Mouse (Mus musculus): ENCODE data around the gene Syt5. TPM values are rescaled to one million over a fixed set of nuclear protein-coding genes. Genes with fewer than 3 reads are reported as not detected.
"Not testable (repeated sequence)": the region's sequence is repeated elsewhere in the genome, so short reads cannot be mapped to it uniquely, and the experiment has no call there.

Syt5 gene
- 92.2 and 97.8 TPM in 2 replicates for polyA plus RNA-seq (2015; fragmentation: Nextera tagmentation; extraction: Ambion mirVana)

DNA sequence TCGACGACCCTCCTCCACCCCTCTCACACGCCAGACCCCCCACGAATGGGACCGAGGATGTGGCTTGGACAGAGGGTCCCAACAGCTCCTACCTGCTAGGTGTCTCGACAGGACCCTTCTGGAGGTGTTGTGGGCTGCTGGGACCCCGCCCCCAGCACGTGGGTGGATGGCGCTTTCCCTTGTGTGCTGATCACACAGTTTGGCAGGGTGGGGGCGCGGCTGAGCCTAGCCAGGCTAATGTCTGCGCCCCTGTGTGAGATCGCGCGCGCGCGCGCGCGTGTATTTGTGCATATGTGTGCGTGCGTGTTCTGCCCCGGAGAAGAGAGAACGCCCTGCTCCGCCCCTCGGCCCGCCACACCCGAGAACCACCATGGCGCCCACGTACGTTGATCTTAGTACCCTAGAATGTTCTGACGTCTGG, at the start of gene Syt5:
Gene Syt5, minus strand, starts transcription at position 321 of the 421 bp plus-strand sequence.
- H3K9ac ChIP-seq (replicated peaks) = peak within 1 kb of the TSS; percentile 65
- H3K36me3 ChIP-seq = peaks cover 8% of the 10 kb centered on the region
- ATAC-seq = peak; percentile 76
- H3K27me3 ChIP-seq = no peaks in the 10 kb centered on the region
- no peaks in the 10 kb centered on the region for H3K9me3 ChIP-seq
- 4% methylated on average over 32 of the region's 33 CpGs for WGBS
- peak within 1 kb of the TSS; percentile 76 for H3K4me2 ChIP-seq (replicated peaks)
- H3K27ac ChIP-seq = peak within 1 kb of the TSS; percentile 92
- peak within 1 kb of the TSS; percentile 57 for H3K4me3 ChIP-seq (replicated peaks)
- H3K4me1 ChIP-seq (replicated peaks) = peaks cover 19% of the 10 kb centered on the region

DNA sequence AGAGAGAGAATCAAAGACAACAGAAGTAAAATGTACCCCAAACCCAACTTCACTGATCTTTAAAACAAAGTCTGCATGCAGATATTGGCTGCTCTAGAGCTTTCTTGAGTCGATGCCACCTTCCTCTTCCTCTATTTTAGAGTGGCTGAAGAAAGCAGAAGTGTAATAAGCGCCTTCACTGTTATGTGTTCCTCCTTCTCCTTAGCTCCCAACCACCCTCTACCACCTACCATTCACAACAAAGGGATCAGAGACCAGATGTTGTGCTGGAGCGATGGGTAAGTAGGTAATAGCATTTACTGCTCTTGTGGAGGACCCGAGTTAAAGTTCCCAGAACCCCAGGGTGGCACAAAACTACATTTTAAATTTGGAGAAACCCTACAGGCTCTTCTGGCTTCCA, 49.7 kb upstream of the Syt5 start:
- H3K4me1 ChIP-seq (replicated peaks); H3K9ac ChIP-seq (replicated peaks); H3K36me3 ChIP-seq; ATAC-seq; H3K4me2 ChIP-seq (replicated peaks); H3K27me3 ChIP-seq; H3K4me3 ChIP-seq (replicated peaks); H3K27ac ChIP-seq; H3K9me3 ChIP-seq: not testable (repeated sequence)
- 77% methylated on average over 4 of the region's 4 CpGs for WGBS

DNA sequence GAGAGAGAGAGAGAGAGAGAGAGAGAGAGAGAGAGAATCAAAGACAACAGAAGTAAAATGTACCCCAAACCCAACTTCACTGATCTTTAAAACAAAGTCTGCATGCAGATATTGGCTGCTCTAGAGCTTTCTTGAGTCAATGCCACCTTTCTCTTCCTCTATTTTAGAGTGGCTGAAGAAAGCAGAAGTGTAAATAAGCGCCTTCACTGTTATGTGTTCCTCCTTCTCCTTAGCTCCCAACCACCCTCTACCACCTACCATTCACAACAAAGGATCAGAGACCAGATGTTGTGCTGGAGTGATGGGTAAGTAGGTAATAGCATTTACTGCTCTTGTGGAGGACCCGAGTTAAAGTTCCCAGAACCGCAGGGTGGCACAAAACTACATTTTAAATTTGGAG, 34.1 kb upstream of the Syt5 start:
- not testable (repeated sequence) for ATAC-seq; H3K27me3 ChIP-seq; H3K4me3 ChIP-seq (replicated peaks); H3K9ac ChIP-seq (replicated peaks); H3K4me2 ChIP-seq (replicated peaks); H3K27ac ChIP-seq; H3K36me3 ChIP-seq; H3K9me3 ChIP-seq; H3K4me1 ChIP-seq (replicated peaks)
- WGBS = 91% methylated on average over 3 of the region's 3 CpGs

DNA sequence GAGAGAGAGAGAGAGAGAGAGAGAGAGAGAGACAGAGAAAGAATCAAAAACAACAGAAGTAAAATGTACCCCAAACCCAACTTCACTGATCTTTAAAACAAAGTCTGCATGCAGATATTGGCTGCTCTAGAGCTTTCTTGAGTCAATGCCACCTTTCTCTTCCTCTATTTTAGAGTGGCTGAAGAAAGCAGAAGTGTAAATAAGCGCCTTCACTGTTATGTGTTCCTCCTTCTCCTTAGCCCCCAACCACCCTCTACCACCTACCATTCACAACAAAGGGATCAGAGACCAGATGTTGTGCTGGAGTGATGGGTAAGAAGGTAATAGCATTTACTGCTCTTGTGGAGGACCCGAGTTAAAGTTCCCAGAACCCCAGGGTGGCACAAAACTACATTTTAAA, 25.0 kb upstream of the Syt5 start:
- WGBS = 68% methylated on average over 2 of the region's 2 CpGs

DNA sequence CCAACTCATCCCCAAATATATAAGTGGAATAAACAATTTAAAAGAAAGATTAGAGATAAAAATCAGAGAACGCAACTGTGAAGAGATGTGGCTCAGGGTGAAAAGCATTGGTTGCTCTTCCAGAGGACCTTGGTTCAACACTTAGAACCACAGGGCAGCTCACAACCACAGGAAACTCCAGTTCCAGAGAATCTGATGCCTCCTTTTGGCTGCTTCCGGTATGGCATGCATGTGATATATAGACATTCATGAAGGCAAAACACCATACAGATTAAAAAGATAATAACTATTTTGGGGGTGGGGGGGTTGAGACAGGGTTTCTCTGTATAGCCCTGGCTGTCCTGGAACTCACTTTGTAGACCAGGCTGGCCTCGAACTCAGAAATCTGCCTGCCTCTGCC, 15.3 kb upstream of the Syt5 start:
- WGBS = 91% methylated on average over 3 of the region's 3 CpGs
- no peak overlapping the region for H3K4me2 ChIP-seq (replicated peaks)

More for the DNA sequence above, 25.0 kb upstream of the Syt5 start:
- H3K27me3 ChIP-seq; H3K9me3 ChIP-seq; H3K4me2 ChIP-seq (replicated peaks); H3K36me3 ChIP-seq; ATAC-seq; H3K4me3 ChIP-seq (replicated peaks); H3K4me1 ChIP-seq (replicated peaks); H3K9ac ChIP-seq (replicated peaks); H3K27ac ChIP-seq: not testable (repeated sequence)

DNA sequence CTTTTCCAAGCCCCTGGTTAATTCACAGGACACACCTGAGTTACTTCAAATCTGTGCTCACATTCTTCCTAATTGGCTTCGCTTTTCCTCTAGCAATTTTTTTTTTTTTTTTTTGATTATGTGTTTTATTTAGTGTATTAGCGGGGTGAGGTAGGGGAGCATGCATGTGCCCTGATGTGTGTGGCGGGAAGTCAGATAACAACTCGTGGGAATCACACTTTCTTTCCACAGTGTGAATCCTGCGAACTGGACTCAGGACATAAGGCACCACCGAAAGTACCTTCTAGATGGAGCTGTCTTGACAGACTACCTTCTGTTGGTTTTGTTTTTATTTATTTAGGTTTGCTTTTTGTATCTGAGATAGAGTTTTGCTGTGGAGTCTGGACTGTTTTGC, 9.8 kb upstream of the Syt5 start:
- Histone ChIP-seq H3K27ac (no peak overlapping the region), H3K36me3 (no peaks in the 10 kb centered on the region), H3K4me3 (replicated peaks) (no peak overlapping the region), H3K9me3 (no peaks in the 10 kb centered on the region), H3K4me2 (replicated peaks) (0 out of 2 replicates have a peak overlapping the region, but pooled peaks have one; percentile 23), H3K27me3 (0 out of 2 replicates have a peak, but pooled peaks cover 4% of the 10 kb centered on the region), H3K4me1 (replicated peaks) (no peaks in the 10 kb centered on the region), H3K9ac (replicated peaks) (no peak overlapping the region)
- WGBS = 78% methylated on average over 6 of the region's 6 CpGs
- ATAC-seq = peak; percentile 70

More for the DNA sequence above, 15.3 kb upstream of the Syt5 start:
- Histone ChIP-seq H3K4me3 (replicated peaks) (no peak overlapping the region), H3K9me3 (no peaks in the 10 kb centered on the region), H3K27me3 (0 out of 2 replicates have a peak, but pooled peaks cover 3% of the 10 kb centered on the region), H3K9ac (replicated peaks) (no peak overlapping the region), H3K27ac (no peak overlapping the region), H3K36me3 (no peaks in the 10 kb centered on the region), H3K4me1 (replicated peaks) (no peaks in the 10 kb centered on the region)
- ATAC-seq = no peak

DNA sequence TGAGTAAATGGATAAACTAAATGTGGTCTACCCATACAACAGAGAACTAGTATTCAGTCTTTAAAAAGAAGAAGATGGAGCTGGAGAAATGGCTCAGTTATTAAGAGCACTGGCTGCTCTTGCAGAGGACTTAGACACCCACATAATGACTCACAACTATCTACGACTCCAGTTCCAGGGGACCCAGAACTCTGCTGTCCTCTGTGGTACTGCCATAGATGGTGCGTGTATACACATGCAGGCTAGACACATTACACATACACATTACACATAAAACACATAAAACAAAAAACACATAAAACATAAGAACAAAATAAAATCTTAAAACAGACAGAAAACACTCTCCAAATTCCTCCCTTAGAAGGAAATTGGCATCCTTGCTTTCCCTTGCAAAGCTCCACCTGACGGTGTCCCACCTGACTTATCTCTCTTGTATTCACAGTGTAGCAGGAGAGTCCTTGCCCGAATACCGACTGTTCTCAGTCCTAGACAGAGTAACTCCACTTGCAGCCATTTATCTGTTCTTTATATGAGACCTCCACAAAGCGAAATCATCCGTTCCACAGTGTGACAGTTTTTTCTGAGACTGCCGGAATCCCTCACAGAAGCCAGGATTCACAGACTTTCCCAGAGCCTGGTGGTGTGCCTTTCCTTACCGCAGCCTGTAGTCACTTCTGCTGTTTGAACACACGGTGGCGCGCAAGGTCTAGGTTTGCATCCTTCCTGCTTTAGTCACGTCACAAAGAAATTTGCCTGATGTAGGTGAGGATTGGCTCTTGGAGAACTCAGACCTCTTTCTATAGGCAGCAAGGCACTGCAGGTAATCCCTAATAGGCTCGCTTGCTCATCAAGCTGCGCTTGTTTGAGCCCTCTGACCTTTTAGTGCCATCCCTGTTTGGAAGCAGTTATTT, 9.2 kb upstream of the Syt5 start:
- peak; percentile 96 for ATAC-seq
- H3K36me3 ChIP-seq = no peaks in the 10 kb centered on the region
- no peak overlapping the region for H3K9ac ChIP-seq (replicated peaks)
- WGBS = 24% methylated on average over 15 of the region's 15 CpGs
- H3K27me3 ChIP-seq = 0 out of 2 replicates have a peak, but pooled peaks cover 4% of the 10 kb centered on the region
- H3K4me3 ChIP-seq (replicated peaks) = no peak overlapping the region
- H3K4me2 ChIP-seq (replicated peaks) = 0 out of 2 replicates have a peak overlapping the region, but pooled peaks have one; percentile 23
- no peaks in the 10 kb centered on the region for H3K9me3 ChIP-seq
- no peak overlapping the region for H3K27ac ChIP-seq
- H3K4me1 ChIP-seq (replicated peaks) = no peaks in the 10 kb centered on the region

DNA sequence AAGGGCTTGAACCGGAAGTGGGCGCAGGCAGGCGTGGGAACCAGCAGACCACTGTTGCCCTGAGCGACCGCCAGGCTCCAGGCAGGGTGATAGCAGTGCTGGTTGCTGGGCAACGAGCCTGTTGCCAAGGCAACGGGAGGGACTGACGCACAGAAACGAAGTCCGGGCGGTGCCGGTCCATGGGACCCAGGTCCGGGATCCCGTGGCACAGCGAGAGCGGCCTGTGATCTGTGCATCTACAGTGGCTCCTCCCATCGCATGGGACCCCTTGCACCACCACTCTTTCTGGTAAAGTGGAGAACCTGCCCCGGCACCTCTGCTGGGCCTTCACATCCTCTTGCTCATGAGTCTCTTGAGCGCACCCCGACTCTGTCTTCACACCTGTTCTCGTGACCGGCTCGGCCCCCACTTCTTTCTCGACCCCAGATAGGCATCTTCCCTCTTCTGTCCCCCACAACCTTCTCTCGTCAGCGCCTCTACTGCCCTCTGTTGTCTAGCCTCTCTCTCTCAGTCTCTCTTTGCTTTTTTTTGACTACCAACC, 680 bp downstream of the Syt5 start:
- Histone ChIP-seq H3K9ac (replicated peaks) (peak overlapping the region; percentile 65), H3K36me3 (peaks cover 14% of the 10 kb centered on the region), H3K9me3 (no peaks in the 10 kb centered on the region), H3K27ac (peak overlapping the region; percentile 92), H3K27me3 (no peaks in the 10 kb centered on the region), H3K4me2 (replicated peaks) (peak overlapping the region; percentile 76), H3K4me1 (replicated peaks) (peaks cover 19% of the 10 kb centered on the region), H3K4me3 (replicated peaks) (peak overlapping the region; percentile 57)
- ATAC-seq = peak; percentile 93
- under 1% methylated on average over 26 of the region's 26 CpGs for WGBS

DNA sequence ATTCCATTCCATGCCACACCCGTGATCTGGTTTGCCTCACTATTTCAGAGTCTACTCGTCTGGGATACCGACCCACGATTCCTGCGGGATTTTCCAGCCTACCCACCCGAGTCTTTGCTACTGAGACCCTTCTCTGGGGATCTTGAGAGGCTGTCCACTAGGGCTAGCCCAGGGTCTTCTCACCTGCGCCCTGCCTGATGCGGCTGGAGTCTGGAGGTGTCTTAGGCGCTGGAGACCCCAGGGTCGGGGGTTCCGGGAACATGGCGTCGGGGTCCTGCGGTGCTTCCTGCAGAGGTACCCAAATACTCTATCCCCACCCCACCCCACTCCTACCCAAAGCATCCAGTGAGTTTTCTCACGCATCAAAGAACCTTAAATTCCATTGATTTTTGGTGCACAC, 1.3 kb downstream of the Syt5 start:
- Histone ChIP-seq H3K36me3 (peaks cover 20% of the 10 kb centered on the region), H3K4me1 (replicated peaks) (peaks cover 19% of the 10 kb centered on the region), H3K27ac (peak overlapping the region; percentile 92), H3K27me3 (no peaks in the 10 kb centered on the region), H3K9me3 (no peaks in the 10 kb centered on the region), H3K4me3 (replicated peaks) (peak overlapping the region; percentile 57), H3K9ac (replicated peaks) (peak overlapping the region; percentile 65), H3K4me2 (replicated peaks) (peak overlapping the region; percentile 76)
- WGBS = 67% methylated on average over 15 of the region's 15 CpGs
- peak; percentile 53 for ATAC-seq

DNA sequence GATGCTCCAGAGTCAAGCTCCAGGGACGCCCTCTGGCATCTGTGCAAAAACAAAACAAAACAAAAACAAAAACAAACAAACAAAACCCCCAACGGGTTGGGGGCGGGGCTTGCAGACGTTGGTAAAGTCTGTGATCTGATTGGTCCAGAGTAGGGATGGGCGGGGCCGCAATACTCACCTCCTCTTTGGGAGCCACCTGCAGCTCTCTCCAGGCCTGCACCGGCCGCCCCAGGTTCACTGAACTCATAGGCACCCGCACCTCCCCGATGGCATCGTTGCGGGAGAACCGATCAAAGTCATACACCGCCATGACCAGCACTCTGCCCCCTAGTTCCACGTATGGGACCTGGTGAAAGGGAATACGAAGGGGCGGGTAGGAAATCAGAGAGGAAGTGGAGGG, 5.3 kb downstream of the Syt5 start:
- Histone ChIP-seq H3K36me3 (peaks cover 41% of the 10 kb centered on the region), H3K9me3 (no peaks in the 10 kb centered on the region), H3K4me2 (replicated peaks) (no peak overlapping the region), H3K9ac (replicated peaks) (no peak overlapping the region), H3K27ac (no peak overlapping the region), H3K4me3 (replicated peaks) (no peak overlapping the region), H3K4me1 (replicated peaks) (peaks cover 12% of the 10 kb centered on the region), H3K27me3 (no peaks in the 10 kb centered on the region)
- 40% methylated on average over 17 of the region's 17 CpGs for WGBS
- ATAC-seq = no peak

DNA sequence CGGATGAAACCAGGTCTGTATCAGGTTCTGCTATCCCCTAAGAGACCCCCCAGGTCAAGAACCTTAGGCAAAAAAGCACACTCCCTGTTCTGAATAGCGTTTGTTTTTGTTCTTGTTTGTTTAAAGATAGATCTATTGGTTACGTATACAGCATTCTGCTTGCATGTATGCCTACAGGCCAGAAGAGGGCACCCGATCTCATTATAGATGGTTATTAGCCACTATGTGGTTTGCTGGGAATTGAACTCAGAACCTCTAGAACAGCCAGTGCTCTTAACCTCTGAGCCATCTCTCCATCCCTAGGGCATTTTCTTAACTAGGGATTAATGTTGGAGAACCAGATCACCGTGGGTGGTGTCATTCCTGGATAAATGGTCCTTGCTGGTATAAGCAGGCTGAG, 6.0 kb downstream of the Syt5 start:
- Histone ChIP-seq H3K27me3 (no peaks in the 10 kb centered on the region), H3K4me3 (replicated peaks) (no peak overlapping the region), H3K36me3 (peaks cover 41% of the 10 kb centered on the region), H3K4me1 (replicated peaks) (peaks cover 12% of the 10 kb centered on the region), H3K27ac (no peak overlapping the region), H3K9me3 (no peaks in the 10 kb centered on the region), H3K4me2 (replicated peaks) (no peak overlapping the region), H3K9ac (replicated peaks) (no peak overlapping the region)
- 65% methylated on average over 5 of the region's 5 CpGs for WGBS
- no peak for ATAC-seq

DNA sequence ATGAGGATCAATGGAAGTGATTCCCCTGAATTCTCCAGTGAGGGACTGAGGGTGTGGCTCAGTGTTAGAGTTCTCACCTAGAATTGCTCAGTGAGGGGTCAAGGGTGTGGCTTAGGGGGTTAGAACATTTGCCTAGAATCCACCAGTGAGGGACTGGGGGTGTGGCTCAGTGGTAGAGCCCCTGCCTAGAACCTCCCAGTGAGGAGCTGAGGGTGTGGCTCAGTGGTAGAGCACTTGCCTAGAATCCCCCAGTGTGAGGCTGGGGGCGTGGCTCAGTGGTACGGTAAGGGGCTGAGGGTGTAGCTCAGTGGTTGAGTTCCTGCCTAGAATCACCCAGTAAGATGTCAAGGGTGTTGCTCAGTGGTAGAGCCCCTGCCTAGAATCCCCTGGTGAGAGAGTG, 8.3 kb downstream of the Syt5 start:
- Histone ChIP-seq H3K9ac (replicated peaks) (no peak overlapping the region), H3K36me3 (peaks cover 41% of the 10 kb centered on the region), H3K4me3 (replicated peaks) (no peak overlapping the region), H3K27me3 (no peaks in the 10 kb centered on the region), H3K9me3 (no peaks in the 10 kb centered on the region), H3K4me2 (replicated peaks) (no peak overlapping the region), H3K27ac (no peak overlapping the region), H3K4me1 (replicated peaks) (no peaks in the 10 kb centered on the region)
- 91% methylated on average over 2 of the region's 2 CpGs for WGBS
- ATAC-seq = no peak

Data from midbrain, embryonic 13.5 days (tissue).